ENCODE assay signal across 9 mouse cellular contexts in the genomic region with DNA sequence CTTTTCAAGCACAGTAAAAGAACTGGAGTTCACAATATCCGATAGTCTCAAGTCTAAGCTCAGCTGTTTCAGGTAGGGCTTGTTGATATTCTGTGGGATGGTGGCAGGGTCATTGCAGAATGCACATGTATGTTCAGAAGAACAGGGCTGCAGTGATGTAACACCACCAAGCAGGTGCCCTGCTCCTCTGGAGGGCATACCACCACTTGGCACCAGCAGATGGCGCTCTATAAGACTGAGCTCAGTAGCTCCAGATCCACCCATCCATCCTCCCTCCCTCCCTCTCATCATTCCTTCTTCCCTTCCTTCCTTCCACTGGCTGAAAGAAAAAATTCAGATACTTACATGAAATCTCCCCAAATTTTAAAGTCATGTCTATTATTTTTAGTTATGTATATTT.
A peak's percentile ranks its signal among the peaks of the same experiment; 100 is the strongest.
DNase-seq lines count a peak whose midpoint lies in the region; ATAC-seq lines count a peak whose summit lies in the region.
"Had no signal": no experiment of that assay in that cellular context is flagged by ENCODE, and none has a peak within 500 bp of the region (broad histone marks: within the 10 kb centered on the region; RNA-seq: fewer than 3 reads in every experiment).

No protein-coding gene starts in this region.

- H3K36me3 ChIP-seq in kidney, embryonic 15.5 days: peaks cover 12% of the 10 kb centered on the region; the same call in 1 of the 2 replicates
- H3K36me3 ChIP-seq in limb, embryonic 11.5 days (ENCODE audit: control insufficient read depth, insufficient read depth, low read length): no peaks in the 10 kb centered on the region

- DNase-seq in kidney, adult 11 months: peak; percentile 25
- DNase-seq in adrenal gland, postnatal 10 days: peak; percentile 70
- peak; percentile 45 for DNase-seq in embryo, embryonic 9.5 days (ENCODE audit: extremely low spot score)
- peak; percentile 71 for DNase-seq in limb, embryonic 11.5 days (ENCODE audit: low spot score)
- peak; percentile 72 for DNase-seq in retina, embryonic 14.5 days (ENCODE audit: low spot score)

- H3K4me1 ChIP-seq in kidney, embryonic 15.5 days: peaks cover 18% of the 10 kb centered on the region
- H3K4me1 ChIP-seq in limb, embryonic 11.5 days (ENCODE audit: control insufficient read depth, insufficient read depth, low read length): peaks cover under 1% of the 10 kb centered on the region; the same call in 1 of the 2 replicates

- no peak overlapping the region for H3K9ac ChIP-seq in kidney, embryonic 15.5 days
- H3K9ac ChIP-seq in limb, embryonic 11.5 days (ENCODE audit: low read length): no peak overlapping the region
- H3K9ac ChIP-seq: limb, embryonic 15.5 days had no signal

- 74% methylated on average over 2 of the region's 2 CpGs for WGBS in kidney, embryonic 15.5 days
- WGBS in limb, embryonic 11.5 days: 53% methylated on average over 2 of the region's 2 CpGs

- H3K4me2 ChIP-seq in kidney, embryonic 15.5 days: no peak overlapping the region
- no peak overlapping the region for H3K4me2 ChIP-seq in limb, embryonic 11.5 days (ENCODE audit: low read depth, severe bottlenecking)
- H3K4me2 ChIP-seq: limb, embryonic 15.5 days had no signal

- no peak overlapping the region for H3K27ac ChIP-seq in kidney, embryonic 15.5 days
- no peak overlapping the region for H3K27ac ChIP-seq in limb, embryonic 11.5 days (replicated peaks; ENCODE audit: low read depth, low read length)
- H3K27ac ChIP-seq: limb, embryonic 15.5 days had no signal

- ATAC-seq in kidney, embryonic 15.5 days (replicated peaks; ENCODE audit: low FRiP score): no peak
- peak; percentile 58 for ATAC-seq in CD4-positive, CD25-positive, alpha-beta regulatory T cell, adult 4 months
- no peak for ATAC-seq in limb, embryonic 11.5 days (ENCODE audit: insufficient number of reproducible peaks, low FRiP score, low TSS enrichment, low read depth)
- ATAC-seq in inflammation-experienced regulatory T-cells, adult 6 months: no peak

- no peaks in the 10 kb centered on the region for H3K9me3 ChIP-seq in kidney, embryonic 15.5 days (replicated peaks)
- no peaks in the 10 kb centered on the region for H3K9me3 ChIP-seq in limb, embryonic 11.5 days (ENCODE audit: control insufficient read depth, low read length)
- H3K9me3 ChIP-seq: limb, embryonic 15.5 days had no signal

- no peak overlapping the region for H3K4me3 ChIP-seq in kidney, embryonic 15.5 days (replicated peaks)
- no peak overlapping the region for H3K4me3 ChIP-seq in limb, embryonic 11.5 days (ENCODE audit: low read depth, low read length)
- H3K4me3 ChIP-seq: limb, embryonic 15.5 days had no signal

- no peaks in the 10 kb centered on the region for H3K27me3 ChIP-seq in kidney, embryonic 15.5 days
- H3K27me3 ChIP-seq in limb, embryonic 11.5 days (ENCODE audit: control insufficient read depth, insufficient read depth, low read length): no peaks in the 10 kb centered on the region
- H3K27me3 ChIP-seq: limb, embryonic 15.5 days had no signal
